Mouse (Mus musculus) lung, adult 2 months (tissue): Measurements from ENCODE around the gene Hephl1.

ENCODE experiments used
- CTCF ChIP-seq: fragments of 200-500 bp; IDR thresholded peaks from 2 replicates; pipeline ENCODE4 v1.5.1; 2011; ENCODE audit warnings: mild to moderate bottlenecking, low read length, control low read depth; ENCODE audit not compliant: insufficient read depth
- POLR2A ChIP-seq: fragments of 200-500 bp; IDR thresholded peaks from 2 replicates; pipeline ENCODE4 v1.6.1; 2011; ENCODE audit warnings: low read depth, mild to moderate bottlenecking, control low read depth, low read length, borderline replicate concordance; ENCODE audit errors: extremely low read depth

- TF ChIP-seq CTCF (no peak), POLR2A (no peak)
These were observed 93.2 kb downstream of the Hephl1 start for GRCm38 (mm10) chr9:15018756-15019131.
